Mouse (Mus musculus) testis, adult 10 weeks (tissue): ENCODE measurements around the gene Rpp25l. TPM values are rescaled to one million over a fixed set of nuclear protein-coding genes. Genes with fewer than 3 reads are reported as not detected.

Experiments
- polyA plus RNA-seq: library from polyadenylated mRNA; stranded (reverse); fragments of 350-450 nt; fragmentation: Illumina TruSeq; extraction: RNeasy Lipid Tissue Mini Kit (QIAGEN cat#74804); gene quantifications from one replicate; pipeline ENCODE4 v1.2.3, GENCODE M21; 2014; ENCODE audit warnings: low read depth, low replicate concordance

Rpp25l gene
- not detected for polyA plus RNA-seq

DNA sequence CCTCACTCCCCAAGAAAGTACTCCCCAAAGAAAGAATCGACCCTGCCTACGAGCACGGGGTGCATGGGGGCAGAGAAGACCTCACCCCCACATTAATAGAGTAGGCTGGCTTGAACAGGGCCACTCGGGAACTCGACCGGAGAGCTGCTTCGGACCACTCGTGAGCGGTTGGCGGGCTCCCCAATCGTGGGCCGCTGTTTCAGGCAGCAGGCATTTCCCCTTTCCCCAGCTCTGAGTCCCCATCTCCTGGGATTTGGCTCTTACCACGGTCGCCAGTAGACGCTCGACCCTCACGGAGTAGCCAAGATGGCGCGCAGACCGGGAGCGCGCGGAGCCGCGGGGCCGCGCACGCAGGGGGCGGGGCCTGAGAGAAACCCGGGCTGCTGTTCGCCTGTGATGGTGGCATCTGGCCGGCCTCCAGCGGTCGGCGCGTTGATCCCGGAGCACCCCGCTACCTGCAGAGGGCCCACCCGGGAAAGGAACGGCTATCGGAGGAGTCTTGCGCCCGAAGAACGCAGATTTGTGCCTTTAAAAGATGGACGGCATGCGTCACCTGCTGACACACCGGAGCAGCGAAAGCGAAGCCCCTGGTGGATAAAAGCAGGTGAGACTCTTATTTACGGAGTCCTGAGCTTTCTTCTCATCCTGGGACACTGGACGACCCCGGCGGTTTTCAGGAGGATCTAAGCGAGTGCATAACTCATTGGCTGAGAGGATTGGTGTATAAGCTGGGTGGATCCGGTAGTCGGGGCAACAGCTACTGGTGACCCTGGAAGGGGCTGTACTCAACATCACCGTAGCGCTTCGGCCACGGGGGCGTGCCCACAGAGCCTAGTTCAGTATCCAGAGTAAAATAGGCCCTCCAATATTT is at the start of gene Rpp25l:
TSS of gene Rpp25l (minus strand) at position 338 of the 871 bp plus-strand sequence.

DNA sequence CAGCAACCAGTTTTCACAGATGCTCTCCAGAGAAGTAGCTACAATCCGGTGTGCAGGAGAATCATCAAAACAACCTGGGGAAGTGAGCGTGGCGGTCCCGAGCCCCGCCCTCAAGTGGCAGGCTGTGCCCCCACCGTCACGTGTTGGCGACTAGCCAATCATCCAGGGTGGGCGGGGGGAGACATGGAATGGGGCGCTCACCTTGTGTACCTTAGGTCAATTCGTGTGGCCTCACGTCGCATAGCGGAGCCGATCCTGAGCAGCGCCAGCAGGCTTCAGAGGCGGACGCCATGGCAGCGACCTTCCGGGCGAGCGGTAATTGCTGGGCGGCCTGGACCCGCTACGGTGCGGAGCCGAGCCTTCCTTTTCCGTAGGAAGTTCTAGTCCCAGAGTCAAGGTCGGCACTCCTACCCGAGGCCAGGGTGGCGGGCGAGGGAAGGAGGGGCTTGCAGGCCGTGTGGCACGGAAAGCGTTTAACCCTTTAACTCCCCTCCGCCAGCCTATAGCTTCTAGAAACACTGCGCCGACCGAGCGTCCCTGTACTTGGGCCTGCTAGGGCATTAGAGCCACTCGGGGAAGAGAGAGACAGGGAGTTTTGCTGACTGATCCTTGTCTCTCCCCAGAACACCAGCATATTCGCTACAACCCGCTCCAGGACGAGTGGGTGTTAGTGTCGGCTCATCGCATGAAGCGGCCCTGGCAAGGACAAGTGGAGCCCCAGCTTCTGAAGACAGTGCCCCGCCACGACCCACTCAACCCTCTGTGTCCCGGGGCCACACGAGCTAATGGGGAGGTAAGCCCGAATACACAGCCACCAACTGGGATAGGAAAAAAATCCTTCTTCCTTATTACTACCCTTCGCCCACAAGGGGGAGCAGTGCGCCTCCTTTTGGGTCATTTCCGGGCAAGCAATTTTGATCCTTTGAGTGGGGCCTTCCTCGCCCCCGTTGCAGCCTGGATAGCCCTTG is 42.3 kb upstream of the Rpp25l start, which contains the start of gene Sigmar1:
TSS of gene Sigmar1 (minus strand) at position 820 of the 968 bp plus-strand sequence.

DNA sequence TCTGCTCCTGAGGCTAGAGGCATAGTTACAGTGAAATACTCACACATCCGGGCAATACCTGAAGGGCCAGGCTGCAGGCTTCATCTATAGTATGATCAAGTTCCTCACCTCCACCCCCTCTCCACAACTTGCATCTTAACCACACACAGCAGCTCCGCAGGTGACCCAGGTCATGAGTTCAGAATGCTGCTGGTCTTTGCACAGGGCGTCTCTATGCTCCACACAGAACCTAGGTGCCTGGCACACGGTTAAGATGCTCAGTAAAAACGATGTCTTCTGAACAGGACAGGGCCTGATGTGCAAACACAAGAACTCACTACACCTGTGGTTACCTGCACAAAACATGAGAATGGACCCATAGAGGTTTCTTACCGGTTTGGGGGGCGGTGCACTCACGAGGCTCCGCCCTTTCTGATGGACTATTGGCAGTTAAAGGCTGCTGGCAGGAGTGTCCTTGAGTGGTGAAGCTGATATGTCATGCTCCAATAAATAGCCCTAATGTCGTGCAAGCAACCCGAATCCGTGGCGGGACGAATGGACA is 41.5 kb upstream of the Rpp25l start, which contains the start of gene Galt:
TSS of gene Galt (plus strand) at position 432 of the 541 bp plus-strand sequence.

DNA sequence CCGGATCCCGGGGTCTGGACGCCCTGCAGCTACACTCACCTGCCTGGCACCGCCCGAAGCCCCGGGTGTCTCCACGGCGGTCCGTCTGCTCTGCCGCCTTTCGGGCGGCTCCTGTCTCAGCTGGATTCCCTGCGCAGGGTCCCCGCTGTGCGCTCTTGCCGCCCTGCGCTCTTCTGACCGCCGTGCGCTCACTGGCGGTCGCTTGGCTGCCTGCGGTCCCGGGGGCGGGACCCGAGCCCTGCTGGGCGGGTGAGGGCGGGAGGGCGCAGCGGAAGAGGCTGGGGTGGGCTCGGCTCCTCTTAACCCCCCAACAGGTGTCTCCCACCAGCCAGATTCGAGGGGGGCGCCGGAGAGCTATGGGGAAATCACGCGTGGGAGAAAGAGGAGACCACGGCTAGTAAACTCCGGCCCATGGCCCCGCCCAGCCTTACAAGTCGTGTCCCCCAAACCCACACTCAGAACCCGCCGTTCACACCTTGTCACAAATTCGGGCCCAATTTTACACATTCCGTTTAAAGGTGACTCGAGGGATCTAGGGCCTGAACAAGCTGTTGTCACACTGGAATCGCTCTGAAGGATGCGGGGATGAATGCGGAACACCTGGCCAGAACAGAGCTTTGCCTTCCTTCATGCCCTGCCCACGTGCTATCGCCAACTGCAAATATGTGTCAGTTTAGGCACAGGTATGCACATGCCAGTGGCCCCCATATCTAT is 17.9 kb upstream of the Rpp25l start, which contains the start of gene Arid3c:
TSS of gene Arid3c (minus strand) at position 91 of the 714 bp plus-strand sequence.

DNA sequence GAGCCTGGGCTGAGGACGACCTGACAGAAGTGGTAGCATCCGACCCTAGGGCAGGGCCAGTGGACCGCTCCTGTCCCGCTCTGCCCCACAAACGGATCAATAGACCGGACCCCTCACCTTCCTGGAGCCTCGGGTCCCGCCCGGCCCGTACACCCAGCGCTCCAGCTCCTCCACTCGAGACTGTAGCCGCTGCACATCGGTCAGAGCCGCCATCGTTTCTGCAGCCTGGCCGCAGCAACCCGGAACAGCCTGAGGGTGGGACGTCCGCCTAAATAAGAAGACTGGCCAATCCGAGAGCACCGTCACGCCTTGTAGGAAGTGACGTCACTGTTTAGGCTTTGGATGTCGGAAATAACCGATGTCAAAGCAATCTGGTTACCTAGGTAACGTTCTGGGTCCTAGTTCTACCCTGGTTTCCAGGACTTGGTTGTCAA is 9.6 kb upstream of the Rpp25l start, which contains the start of gene Dctn3:
TSS of gene Dctn3 (minus strand) at position 253 of the 434 bp plus-strand sequence.

DNA sequence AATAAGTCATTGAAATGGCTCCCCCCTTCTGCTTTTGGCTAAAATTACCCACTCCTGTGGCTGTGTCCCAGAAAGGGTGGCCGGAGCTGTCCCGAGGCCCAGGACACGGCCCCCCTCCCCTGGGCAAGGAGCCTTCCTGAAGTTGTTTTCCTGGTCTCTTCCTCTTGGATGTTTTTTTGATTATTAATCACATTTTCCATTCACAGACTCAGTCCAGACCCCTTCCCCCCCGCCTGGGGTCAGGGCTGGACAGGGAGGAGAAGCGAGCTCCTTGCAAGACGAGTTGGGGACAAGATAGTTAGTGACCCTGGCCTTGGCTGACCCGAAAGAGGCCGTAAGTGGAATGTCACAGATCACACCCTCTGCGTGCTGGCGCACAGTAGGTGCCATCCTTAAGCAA is 13.6 kb downstream of the Rpp25l start, which contains the start of gene Il11ra1:
TSS of gene Il11ra1 (plus strand) at position 207 of the 400 bp plus-strand sequence.

DNA sequence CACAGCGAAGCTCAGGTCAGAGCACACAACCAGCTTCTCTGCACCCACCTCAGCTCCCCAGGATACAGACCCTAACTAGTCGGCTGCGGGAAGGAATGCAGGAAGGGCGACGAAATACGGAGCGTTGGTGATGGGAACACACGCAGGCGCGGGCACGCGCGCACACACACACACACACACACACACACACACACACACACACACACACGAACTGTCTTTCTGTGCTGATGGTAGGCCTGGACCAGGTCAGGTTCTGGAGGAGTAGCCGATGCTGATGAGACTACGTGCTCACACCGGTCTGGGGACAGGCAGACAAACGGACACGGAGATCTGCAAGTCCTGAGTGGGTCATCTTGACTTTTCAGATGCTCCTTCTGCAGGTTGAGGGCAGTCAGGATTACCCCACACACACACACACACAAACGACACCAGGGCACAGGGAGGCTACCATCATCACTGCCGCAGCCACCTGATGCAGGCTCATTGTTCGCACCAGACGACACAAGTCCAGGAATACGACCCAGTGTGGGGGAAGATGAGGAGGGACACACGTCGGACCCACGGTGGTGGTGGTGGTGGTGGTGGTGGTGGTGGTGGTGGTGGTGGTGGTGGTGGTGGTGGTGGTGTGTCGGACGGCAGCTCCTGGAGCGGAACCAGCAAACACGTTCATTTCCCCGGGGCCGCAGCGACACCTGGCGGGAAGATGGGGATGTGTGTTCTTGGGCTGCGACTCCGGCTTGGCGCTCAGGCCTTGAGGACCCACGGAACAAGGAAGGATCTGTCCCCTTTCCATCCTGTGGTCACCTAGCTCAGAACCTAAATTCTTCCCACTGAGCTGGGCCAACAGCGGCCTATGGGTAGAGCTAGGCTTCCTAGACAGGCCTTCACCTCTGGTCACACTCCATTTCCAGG is 16.1 kb downstream of the Rpp25l start, which contains the start of gene Cntfr:
TSS of gene Cntfr (minus strand) at position 160 of the 912 bp plus-strand sequence.

Other genes with a start within 250 kb of the Rpp25l start
- 26.8 TPM for gene Kif24, start 248.6 kb downstream of the Rpp25l start, polyA plus RNA-seq
- gene Nudt2, start 248.4 kb downstream of the Rpp25l start, polyA plus RNA-seq: 13.1 TPM
- 4.2 TPM for gene AI464131, start 210.5 kb downstream of the Rpp25l start, polyA plus RNA-seq
- 211 TPM for gene 1110017D15Rik, start 196.2 kb downstream of the Rpp25l start, polyA plus RNA-seq
- 5.2 TPM for gene Fam219a, start 144.0 kb downstream of the Rpp25l start, polyA plus RNA-seq
- gene Dnaic1, start 143.8 kb downstream of the Rpp25l start, polyA plus RNA-seq: 36.1 TPM
- gene Enho, start 73.2 kb downstream of the Rpp25l start, polyA plus RNA-seq: 0.17 TPM
- not detected for gene Cntfr, start 16.4 kb downstream of the Rpp25l start, polyA plus RNA-seq
- 4.1 TPM for gene Il11ra1, start 13.5 kb downstream of the Rpp25l start, polyA plus RNA-seq
- gene Dctn3, start 9.6 kb upstream of the Rpp25l start, polyA plus RNA-seq: 23.1 TPM
- not detected for gene Arid3c, start 17.6 kb upstream of the Rpp25l start, polyA plus RNA-seq
- 0.49 TPM for gene Galt, start 41.7 kb upstream of the Rpp25l start, polyA plus RNA-seq
- 7.2 TPM for gene Sigmar1, start 42.6 kb upstream of the Rpp25l start, polyA plus RNA-seq
- 25.9 TPM for gene Ccl27a, start 60.7 kb upstream of the Rpp25l start, polyA plus RNA-seq
- not detected for gene Gm21541, start 190.1 kb upstream of the Rpp25l start, polyA plus RNA-seq
- gene Gm20878, start 228.0 kb upstream of the Rpp25l start, polyA plus RNA-seq: 25.3 TPM